22 mouse cellular contexts compared by ENCODE assay signal in genomic region chr15:96865932-96866331, GRCm38 (mm10).
"Had no signal": no experiment of that assay in that cellular context is flagged by ENCODE, and none has a peak within 500 bp of the region (broad histone marks: within the 10 kb centered on the region; RNA-seq: fewer than 3 reads in every experiment).

No protein-coding gene starts in this region.

- H3K9me3 ChIP-seq: liver, embryonic 15.5 days; lung, embryonic 15.5 days; megakaryocyte, embryonic 14.5 days; midbrain, embryonic 13.5 days; midbrain, embryonic 15.5 days; neural tube, embryonic 13.5 days; neural tube, embryonic 15.5 days had no signal

- DNase-seq: liver, postnatal 0 days; lung, adult 2 months; lung, postnatal 14 days; lung, postnatal 36 days; retina, postnatal 1 day; right cerebral cortex, adult 18-20 months; right cerebral cortex, postnatal 25 days; right cerebral cortex, postnatal 4 days; spleen, adult 18-20 months; thymus, adult 2 months; thymus, postnatal 25 days; thymus, postnatal 4 days had no signal

- H3K27me3 ChIP-seq: liver, embryonic 15.5 days; lung, embryonic 15.5 days; megakaryocyte, embryonic 14.5 days; midbrain, embryonic 13.5 days; midbrain, embryonic 15.5 days; neural tube, embryonic 13.5 days; neural tube, embryonic 15.5 days had no signal

- H3K4me3 ChIP-seq: liver, embryonic 15.5 days; lung, embryonic 15.5 days; megakaryocyte, embryonic 14.5 days; midbrain, embryonic 13.5 days; midbrain, embryonic 15.5 days; neural tube, embryonic 13.5 days; neural tube, embryonic 15.5 days had no signal

- H3K4me1 ChIP-seq: liver, embryonic 15.5 days; lung, embryonic 15.5 days; megakaryocyte, embryonic 14.5 days; midbrain, embryonic 13.5 days; midbrain, embryonic 15.5 days; neural tube, embryonic 13.5 days; neural tube, embryonic 15.5 days had no signal

- H3K36me3 ChIP-seq: liver, embryonic 15.5 days; lung, embryonic 15.5 days; midbrain, embryonic 13.5 days; midbrain, embryonic 15.5 days; neural tube, embryonic 13.5 days; neural tube, embryonic 15.5 days had no signal

- H3K4me2 ChIP-seq: liver, embryonic 15.5 days; lung, embryonic 15.5 days; midbrain, embryonic 11.5 days; midbrain, embryonic 13.5 days; midbrain, embryonic 15.5 days; neural tube, embryonic 13.5 days; neural tube, embryonic 15.5 days had no signal

- ATAC-seq: liver, postnatal 0 days; lung, postnatal 0 days; midbrain, embryonic 13.5 days; midbrain, embryonic 15.5 days had no signal

- H3K27ac ChIP-seq: liver, embryonic 15.5 days; lung, embryonic 15.5 days; macrophage; midbrain, embryonic 13.5 days; midbrain, embryonic 15.5 days; neural tube, embryonic 13.5 days; neural tube, embryonic 15.5 days had no signal

- H3K9ac ChIP-seq: liver, embryonic 15.5 days; liver, postnatal 0 days; lung, embryonic 15.5 days; midbrain, embryonic 13.5 days; midbrain, embryonic 15.5 days; neural tube, embryonic 13.5 days; neural tube, embryonic 15.5 days had no signal
